ENCODE assay signal across 26 mouse cellular contexts in genomic region chr2:155726302-155726701, GRCm38 (mm10). TPM values are rescaled to one million over a fixed set of nuclear protein-coding genes. Genes with fewer than 3 reads are reported as not detected.
DNase-seq lines count a peak whose midpoint lies in the region; ATAC-seq and TF ChIP-seq lines count a peak whose summit lies in the region.
"Had no signal": no experiment of that assay in that cellular context is flagged by ENCODE, and none has a peak within 500 bp of the region (broad histone marks: within the 10 kb centered on the region; RNA-seq: fewer than 3 reads in every experiment).

No protein-coding gene starts in this region.

- no peaks in the 10 kb centered on the region for H3K27me3 ChIP-seq in liver, embryonic 16.5 days (ENCODE audit: control insufficient read depth, insufficient read depth, low read depth, low read length)
- H3K27me3 ChIP-seq in liver, embryonic 12.5 days (replicated peaks) = no peaks in the 10 kb centered on the region
- no peaks in the 10 kb centered on the region for H3K27me3 ChIP-seq in liver, postnatal 0 days (ENCODE audit: insufficient read depth, low read length)
- no peaks in the 10 kb centered on the region for H3K27me3 ChIP-seq in hindbrain, embryonic 12.5 days
- H3K27me3 ChIP-seq: embryonic facial prominence, embryonic 12.5 days; forebrain, embryonic 12.5 days; heart, embryonic 15.5 days had no signal

- TF ChIP-seq POLR2A in bone marrow macrophage, adult 2 months (IDR thresholded peaks at IDR 0.05; ENCODE audit: borderline replicate concordance, low read depth, low read length) = no peak

- DNase-seq in liver, postnatal 0 days = peak; percentile 24
- DNase-seq in embryo, embryonic 10 days (ENCODE audit: low spot score) = no peak
- no peak for DNase-seq in ovary, postnatal 10 days (ENCODE audit: low spot score)
- DNase-seq: adrenal gland, postnatal 10 days; B cell, adult 2 months; cerebellum, adult 18-20 months; cerebellum, adult 9-11 months; forebrain, postnatal 0 days; gastrocnemius, adult 2 months; gastrocnemius, postnatal 25 days; heart, adult 18-20 months; heart, postnatal 14 days had no signal

- 53% methylated on average over 7 of the region's 7 CpGs for WGBS in liver, embryonic 16.5 days (ENCODE audit: insufficient replicate concordance)
- 67% methylated on average over 7 of the region's 7 CpGs for WGBS in liver, embryonic 12.5 days (ENCODE audit: insufficient replicate concordance)
- 45% methylated on average over 7 of the region's 7 CpGs for WGBS in liver, postnatal 0 days (ENCODE audit: insufficient replicate concordance)
- WGBS in hindbrain, embryonic 12.5 days = 86% methylated on average over 7 of the region's 7 CpGs

- H3K4me1 ChIP-seq in liver, embryonic 16.5 days (ENCODE audit: control insufficient read depth, low read depth, low read length) = peaks cover 13% of the 10 kb centered on the region
- H3K4me1 ChIP-seq in liver, embryonic 12.5 days = peaks cover 22% of the 10 kb centered on the region
- H3K4me1 ChIP-seq in bone marrow macrophage, adult 2 months (ENCODE audit: control insufficient read depth, insufficient read depth, low read length) = peaks cover 37% of the 10 kb centered on the region
- H3K4me1 ChIP-seq in liver, postnatal 0 days (ENCODE audit: insufficient read depth) = peaks cover 22% of the 10 kb centered on the region
- H3K4me1 ChIP-seq in hindbrain, embryonic 12.5 days = peaks cover 12% of the 10 kb centered on the region

- TF ChIP-seq EP300 in liver, postnatal 0 days (IDR thresholded peaks at IDR 0.05; ENCODE audit: low read depth) = no peak

- no peak overlapping the region for H3K27ac ChIP-seq in liver, embryonic 16.5 days (ENCODE audit: low read length)
- no peak overlapping the region for H3K27ac ChIP-seq in liver, embryonic 12.5 days
- H3K27ac ChIP-seq in bone marrow macrophage, adult 2 months (ENCODE audit: insufficient read depth, low read depth, low read length) = peak overlapping the region; percentile 30
- H3K27ac ChIP-seq in liver, postnatal 0 days (ENCODE audit: low read depth) = peak overlapping the region; percentile 1; the same call in 1 of the 2 replicates
- H3K27ac ChIP-seq in hindbrain, embryonic 12.5 days = no peak overlapping the region
- H3K27ac ChIP-seq: embryonic facial prominence, embryonic 12.5 days; forebrain, embryonic 12.5 days; gastrocnemius, adult 2 months; heart, embryonic 15.5 days; hindbrain, embryonic 14.5 days had no signal

- no peaks in the 10 kb centered on the region for H3K9me3 ChIP-seq in liver, embryonic 16.5 days (replicated peaks; ENCODE audit: control insufficient read depth, low read length)
- no peaks in the 10 kb centered on the region for H3K9me3 ChIP-seq in liver, embryonic 12.5 days (replicated peaks)
- H3K9me3 ChIP-seq in liver, postnatal 0 days (ENCODE audit: low read length) = no peaks in the 10 kb centered on the region
- H3K9me3 ChIP-seq in hindbrain, embryonic 12.5 days (replicated peaks) = no peaks in the 10 kb centered on the region
- H3K9me3 ChIP-seq: embryonic facial prominence, embryonic 12.5 days; forebrain, embryonic 12.5 days; G1E; heart, embryonic 15.5 days had no signal

- no peak overlapping the region for H3K4me3 ChIP-seq in liver, embryonic 16.5 days (ENCODE audit: low read depth, low read length)
- H3K4me3 ChIP-seq in liver, embryonic 12.5 days = no peak overlapping the region
- H3K4me3 ChIP-seq in bone marrow macrophage, adult 2 months (ENCODE audit: insufficient read depth, low read length) = no peak overlapping the region
- no peak overlapping the region for H3K4me3 ChIP-seq in liver, postnatal 0 days (ENCODE audit: low read depth, low read length)
- H3K4me3 ChIP-seq in hindbrain, embryonic 12.5 days = no peak overlapping the region
- H3K4me3 ChIP-seq: embryonic facial prominence, embryonic 12.5 days; forebrain, embryonic 12.5 days; gastrocnemius, adult 2 months; heart, embryonic 15.5 days had no signal

- no peak for TF ChIP-seq CTCF in bone marrow macrophage, adult 2 months (IDR thresholded peaks at IDR 0.05; ENCODE audit: low read depth, low read length)
- no peak for TF ChIP-seq CTCF in liver, postnatal 0 days (IDR thresholded peaks at IDR 0.05; ENCODE audit: low read depth)

- no peaks in the 10 kb centered on the region for H3K36me3 ChIP-seq in liver, embryonic 16.5 days (ENCODE audit: control insufficient read depth, insufficient read depth)
- H3K36me3 ChIP-seq in liver, embryonic 12.5 days = peaks cover 10% of the 10 kb centered on the region
- H3K36me3 ChIP-seq in liver, postnatal 0 days (replicated peaks; ENCODE audit: insufficient read depth, low read length) = peaks cover 13% of the 10 kb centered on the region
- H3K36me3 ChIP-seq in hindbrain, embryonic 12.5 days = peaks cover 17% of the 10 kb centered on the region

- ATAC-seq in liver, embryonic 16.5 days (ENCODE audit: low read depth) = peak; percentile 55
- ATAC-seq in liver, embryonic 12.5 days = no peak
- ATAC-seq in common myeloid progenitor, adult 5-6 weeks (replicated peaks; ENCODE audit: low read depth, poor library complexity, severe bottlenecking) = peak; percentile 18
- peak; percentile 57 for ATAC-seq in liver, postnatal 0 days
- no peak for ATAC-seq in hindbrain, embryonic 12.5 days (ENCODE audit: low FRiP score)
- ATAC-seq: CD4-positive, CD25-positive, alpha-beta regulatory T cell, adult 4 months; forebrain, postnatal 0 days had no signal

- H3K4me2 ChIP-seq in liver, embryonic 16.5 days (ENCODE audit: low read depth, low read length) = no peak overlapping the region
- H3K4me2 ChIP-seq in liver, embryonic 12.5 days = no peak overlapping the region
- H3K4me2 ChIP-seq in liver, postnatal 0 days (ENCODE audit: low read depth, low read length) = no peak overlapping the region
- H3K4me2 ChIP-seq in hindbrain, embryonic 12.5 days (replicated peaks) = no peak overlapping the region
- H3K4me2 ChIP-seq: embryonic facial prominence, embryonic 12.5 days; forebrain, embryonic 12.5 days; heart, embryonic 11.5 days; heart, embryonic 15.5 days; hindbrain, embryonic 14.5 days had no signal

- no peak overlapping the region for H3K9ac ChIP-seq in liver, embryonic 16.5 days (ENCODE audit: low read depth, low read length)
- no peak overlapping the region for H3K9ac ChIP-seq in liver, embryonic 12.5 days
- no peak overlapping the region for H3K9ac ChIP-seq in liver, postnatal 0 days (replicated peaks)
- no peak overlapping the region for H3K9ac ChIP-seq in hindbrain, embryonic 12.5 days
- H3K9ac ChIP-seq: embryonic facial prominence, embryonic 12.5 days; forebrain, embryonic 12.5 days; forebrain, postnatal 0 days; heart, embryonic 15.5 days; hindbrain, embryonic 14.5 days had no signal

RNA-seq across cellular contexts. Expression of gene Edem2, which starts 3.0 kb away (rescaled TPM):
- 29.5 and 30.3 TPM in 2 replicates for polyA plus RNA-seq in liver, embryonic 16.5 days (2015; fragmentation: Nextera tagmentation; extraction: Ambion mirVana)
- polyA plus RNA-seq in liver, embryonic 12.5 days (2016; fragmentation: Nextera tagmentation; extraction: Ambion mirVana) = 24.6 and 25.1 TPM in 2 replicates
- 44.3 and 46.4 TPM in 2 replicates for polyA plus RNA-seq in bone marrow macrophage, adult 2 months (2012; ENCODE audit: insufficient read depth, insufficient read length, missing spikeins)
- 27.8 and 36.5 TPM in 2 replicates for total RNA-seq in common myeloid progenitor, adult 5-6 weeks (2017)
- polyA plus RNA-seq in liver, postnatal 0 days (2015; fragmentation: Nextera tagmentation; extraction: Ambion mirVana) = 28.4 and 30.2 TPM in 2 replicates
- polyA plus RNA-seq in hindbrain, embryonic 12.5 days (2016; fragmentation: Nextera tagmentation; extraction: Ambion mirVana) = 37.3 and 38.5 TPM in 2 replicates

RNA-seq across cellular contexts. Expression of gene Gm17581, which starts 9.4 kb away (rescaled TPM):
- not detected in 2 replicates for polyA plus RNA-seq in liver, embryonic 16.5 days (2015; fragmentation: Nextera tagmentation; extraction: Ambion mirVana)
- not detected in 2 replicates for polyA plus RNA-seq in liver, embryonic 12.5 days (2016; fragmentation: Nextera tagmentation; extraction: Ambion mirVana)
- not detected in 2 replicates for polyA plus RNA-seq in bone marrow macrophage, adult 2 months (2012; ENCODE audit: insufficient read depth, insufficient read length, missing spikeins)
- not detected in 2 replicates for total RNA-seq in common myeloid progenitor, adult 5-6 weeks (2017)
- polyA plus RNA-seq in liver, postnatal 0 days (2015; fragmentation: Nextera tagmentation; extraction: Ambion mirVana) = not detected in 2 replicates
- not detected in 2 replicates for polyA plus RNA-seq in hindbrain, embryonic 12.5 days (2016; fragmentation: Nextera tagmentation; extraction: Ambion mirVana)
- total RNA-seq: adrenal gland, postnatal 10 days; adrenal gland, postnatal 4 days; forebrain, postnatal 0 days; G1E; gastrocnemius, adult 2 months; gastrocnemius, postnatal 25 days; heart, adult 18-20 months; heart, postnatal 14 days; hematopoietic stem cell, adult 5-6 weeks had no signal
- polyA plus RNA-seq: CD4-positive, CD25-positive, alpha-beta regulatory T cell, adult 4 months; embryonic facial prominence, embryonic 12.5 days; forebrain, embryonic 12.5 days; forebrain, postnatal 0 days; G1E; heart, embryonic 11.5 days; heart, embryonic 15.5 days; hindbrain, embryonic 14.5 days had no signal

RNA-seq across cellular contexts. Expression of gene Procr, which starts 24.6 kb away (rescaled TPM):
- polyA plus RNA-seq in liver, embryonic 16.5 days (2015; fragmentation: Nextera tagmentation; extraction: Ambion mirVana) = 0.96 and 1.4 TPM in 2 replicates
- 1.2 and 1.5 TPM in 2 replicates for polyA plus RNA-seq in liver, embryonic 12.5 days (2016; fragmentation: Nextera tagmentation; extraction: Ambion mirVana)
- polyA plus RNA-seq in bone marrow macrophage, adult 2 months (2012; ENCODE audit: insufficient read depth, insufficient read length, missing spikeins) = 3.7 and 3.9 TPM in 2 replicates
- total RNA-seq in common myeloid progenitor, adult 5-6 weeks (2017) = 0.39 and 3.4 TPM in 2 replicates
- 1.1 and 1.7 TPM in 2 replicates for polyA plus RNA-seq in liver, postnatal 0 days (2015; fragmentation: Nextera tagmentation; extraction: Ambion mirVana)
- 3.4 and 4.1 TPM in 2 replicates for polyA plus RNA-seq in hindbrain, embryonic 12.5 days (2016; fragmentation: Nextera tagmentation; extraction: Ambion mirVana)
- polyA plus RNA-seq: CD4-positive, CD25-positive, alpha-beta regulatory T cell, adult 4 months had no signal

RNA-seq across cellular contexts. Expression of gene Trpc4ap, which starts 34.1 kb away (rescaled TPM):
- 49.7 and 50.7 TPM in 2 replicates for polyA plus RNA-seq in liver, embryonic 16.5 days (2015; fragmentation: Nextera tagmentation; extraction: Ambion mirVana)
- polyA plus RNA-seq in liver, embryonic 12.5 days (2016; fragmentation: Nextera tagmentation; extraction: Ambion mirVana) = 78.5 and 80.9 TPM in 2 replicates
- polyA plus RNA-seq in bone marrow macrophage, adult 2 months (2012; ENCODE audit: insufficient read depth, insufficient read length, missing spikeins) = 93.1 and 108 TPM in 2 replicates
- total RNA-seq in common myeloid progenitor, adult 5-6 weeks (2017) = 73.5 and 77.3 TPM in 2 replicates
- 41.5 and 43.2 TPM in 2 replicates for polyA plus RNA-seq in liver, postnatal 0 days (2015; fragmentation: Nextera tagmentation; extraction: Ambion mirVana)
- polyA plus RNA-seq in hindbrain, embryonic 12.5 days (2016; fragmentation: Nextera tagmentation; extraction: Ambion mirVana) = 190 and 204 TPM in 2 replicates

RNA-seq across cellular contexts. Expression of gene Mmp24, which starts 48.8 kb away (rescaled TPM):
- not detected in 2 replicates for polyA plus RNA-seq in liver, embryonic 16.5 days (2015; fragmentation: Nextera tagmentation; extraction: Ambion mirVana)
- 0.04 TPM in 1 of 2 replicates, not detected in the other for polyA plus RNA-seq in liver, embryonic 12.5 days (2016; fragmentation: Nextera tagmentation; extraction: Ambion mirVana)
- polyA plus RNA-seq in bone marrow macrophage, adult 2 months (2012; ENCODE audit: insufficient read depth, insufficient read length, missing spikeins) = not detected in 2 replicates
- 0.32 TPM in 1 of 2 replicates, not detected in the other for total RNA-seq in common myeloid progenitor, adult 5-6 weeks (2017)
- polyA plus RNA-seq in liver, postnatal 0 days (2015; fragmentation: Nextera tagmentation; extraction: Ambion mirVana) = not detected in 2 replicates
- 5.3 and 6.0 TPM in 2 replicates for polyA plus RNA-seq in hindbrain, embryonic 12.5 days (2016; fragmentation: Nextera tagmentation; extraction: Ambion mirVana)
- total RNA-seq: gastrocnemius, adult 2 months; gastrocnemius, postnatal 25 days; heart, adult 18-20 months had no signal
- polyA plus RNA-seq: CD4-positive, CD25-positive, alpha-beta regulatory T cell, adult 4 months; G1E had no signal

Comparison
In these comparisons a context has a peak if more than half of its experiments do, and no peak if none do; other contexts are left out.
1. ATAC-seq: peak in liver, embryonic 16.5 days (single experiment), common myeloid progenitor, adult 5-6 weeks (single experiment) and liver, postnatal 0 days (single experiment); none in liver, embryonic 12.5 days (single experiment) and hindbrain, embryonic 12.5 days (single experiment).
2. H3K27ac ChIP-seq: peak in bone marrow macrophage, adult 2 months (single experiment) and liver, postnatal 0 days (single experiment); none in liver, embryonic 16.5 days (single experiment), liver, embryonic 12.5 days (single experiment) and hindbrain, embryonic 12.5 days (single experiment).